Mouse (Mus musculus) thymus, adult 2 months (tissue): ENCODE measurements around the gene E2f2. TPM values are rescaled to one million over a fixed set of nuclear protein-coding genes. Genes with fewer than 3 reads are reported as not detected.
A peak's percentile ranks its signal among the peaks of the same experiment; 100 is the strongest.

Experiments used
- DNase-seq: peaks from one replicate; pipeline ENCODE4 v3.0.0; 2021
- H3K27ac ChIP-seq: fragments of 200-500 bp; 2 replicates; pipeline ENCODE4 v1.5.1; 2012; ENCODE audit warnings: low read length, control low read depth; ENCODE audit not compliant: control insufficient read depth, insufficient read depth
- H3K27me3 ChIP-seq: fragments of 200-500 bp; 2 replicates; pipeline ENCODE4 v1.6.1; 2012; ENCODE audit warnings: mild to moderate bottlenecking, low read length, moderate library complexity, mixed read lengths; ENCODE audit not compliant: control insufficient read depth, insufficient read depth
- H3K36me3 ChIP-seq: fragments of 200-500 bp; 2 replicates; pipeline ENCODE4 v1.6.1; 2012; ENCODE audit warnings: mild to moderate bottlenecking, low read length, moderate library complexity; ENCODE audit not compliant: control insufficient read depth, insufficient read depth
- H3K4me1 ChIP-seq: fragments of 200-500 bp; replicated peaks from 2 replicates; pipeline ENCODE4 v1.6.1; 2012; ENCODE audit warnings: low read length; ENCODE audit not compliant: control insufficient read depth, insufficient read depth
- H3K4me3 ChIP-seq: fragments of 200-500 bp; 2 replicates; pipeline ENCODE4 v1.5.1; 2012; ENCODE audit warnings: mild to moderate bottlenecking, low read length, control low read depth, moderate library complexity; ENCODE audit not compliant: control insufficient read depth, insufficient read depth
- CTCF ChIP-seq: fragments of 200-500 bp; IDR thresholded peaks from 2 replicates; pipeline ENCODE4 v1.5.1; 2012; ENCODE audit warnings: mild to moderate bottlenecking, control low read depth, low read length, moderate library complexity, borderline replicate concordance; ENCODE audit not compliant: control insufficient read depth, poor library complexity, insufficient read depth; ENCODE audit errors: extremely low read depth
- POLR2A ChIP-seq: fragments of 200-500 bp; IDR thresholded peaks from 2 replicates; pipeline ENCODE4 v1.6.1; 2012; ENCODE audit warnings: mild to moderate bottlenecking, low read length, control low read depth, moderate library complexity; ENCODE audit not compliant: control insufficient read depth, poor library complexity, insufficient read depth; ENCODE audit errors: extremely low read depth
- WGBS: fragments of 180-500 bp; shearing (Covaris S2); methylation state at CpG from one replicate; pipeline ENCODE4 v1.1.7; 2018; 5-methylcytosine and 5-hydroxymethylcytosine counted together
- polyA plus RNA-seq: library from polyadenylated mRNA; depleted of rRNA; stranded (reverse); fragments of >200 nt; gene quantifications from 2 replicates; pipeline ENCODE4 v1.2.3, GENCODE M21; 2012

The E2f2 gene
- polyA plus RNA-seq, 1 experiment = 164 TPM

DNA sequence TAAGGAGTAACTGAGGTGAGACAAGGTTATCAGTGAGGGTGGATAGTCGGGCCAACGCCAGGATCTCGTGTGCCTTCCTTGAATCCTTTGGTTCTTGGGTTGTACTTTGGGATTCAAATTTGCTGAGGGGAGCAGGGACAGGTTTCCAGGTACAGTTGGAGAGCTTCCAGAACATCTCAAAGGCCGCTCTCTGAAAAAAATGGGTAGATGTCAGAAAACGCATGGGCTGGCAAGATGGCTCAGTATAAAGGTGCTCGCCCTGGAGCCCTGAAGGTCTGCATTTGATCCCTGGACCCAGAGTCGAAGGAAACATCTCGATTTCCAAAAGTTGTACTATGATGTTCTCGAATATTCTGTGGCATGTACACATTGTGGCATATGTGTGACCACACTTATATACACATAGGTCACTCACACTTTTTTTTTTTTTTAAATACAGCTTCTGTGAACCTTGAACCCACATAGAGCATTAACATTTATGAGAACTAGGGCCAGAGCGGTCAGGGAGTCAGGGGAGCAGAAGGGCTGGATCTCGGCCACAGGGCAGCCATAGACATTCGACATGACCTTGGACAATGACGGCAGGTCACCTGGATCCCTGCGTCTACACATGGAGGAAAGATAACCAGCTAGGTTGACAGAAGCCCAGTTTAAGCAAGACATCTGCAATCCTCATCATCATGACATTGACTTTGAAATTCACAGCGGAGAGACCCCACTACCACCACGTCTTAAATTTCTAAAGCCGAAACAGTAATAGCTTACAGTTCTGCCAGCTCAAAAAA lies 32.7 kb upstream of the E2f2 start:
- no peak for DNase-seq
- H3K27me3 ChIP-seq = no peaks in the 10 kb centered on the region
- TF ChIP-seq CTCF = no peak
- no peak for TF ChIP-seq POLR2A
- H3K4me1 ChIP-seq = peaks cover 28% of the 10 kb centered on the region
- H3K4me3 ChIP-seq = no peak overlapping the region
- H3K36me3 ChIP-seq = no peaks in the 10 kb centered on the region
- no peak overlapping the region for H3K27ac ChIP-seq
- 79% methylated on average over 17 of the region's 17 CpGs for WGBS

DNA sequence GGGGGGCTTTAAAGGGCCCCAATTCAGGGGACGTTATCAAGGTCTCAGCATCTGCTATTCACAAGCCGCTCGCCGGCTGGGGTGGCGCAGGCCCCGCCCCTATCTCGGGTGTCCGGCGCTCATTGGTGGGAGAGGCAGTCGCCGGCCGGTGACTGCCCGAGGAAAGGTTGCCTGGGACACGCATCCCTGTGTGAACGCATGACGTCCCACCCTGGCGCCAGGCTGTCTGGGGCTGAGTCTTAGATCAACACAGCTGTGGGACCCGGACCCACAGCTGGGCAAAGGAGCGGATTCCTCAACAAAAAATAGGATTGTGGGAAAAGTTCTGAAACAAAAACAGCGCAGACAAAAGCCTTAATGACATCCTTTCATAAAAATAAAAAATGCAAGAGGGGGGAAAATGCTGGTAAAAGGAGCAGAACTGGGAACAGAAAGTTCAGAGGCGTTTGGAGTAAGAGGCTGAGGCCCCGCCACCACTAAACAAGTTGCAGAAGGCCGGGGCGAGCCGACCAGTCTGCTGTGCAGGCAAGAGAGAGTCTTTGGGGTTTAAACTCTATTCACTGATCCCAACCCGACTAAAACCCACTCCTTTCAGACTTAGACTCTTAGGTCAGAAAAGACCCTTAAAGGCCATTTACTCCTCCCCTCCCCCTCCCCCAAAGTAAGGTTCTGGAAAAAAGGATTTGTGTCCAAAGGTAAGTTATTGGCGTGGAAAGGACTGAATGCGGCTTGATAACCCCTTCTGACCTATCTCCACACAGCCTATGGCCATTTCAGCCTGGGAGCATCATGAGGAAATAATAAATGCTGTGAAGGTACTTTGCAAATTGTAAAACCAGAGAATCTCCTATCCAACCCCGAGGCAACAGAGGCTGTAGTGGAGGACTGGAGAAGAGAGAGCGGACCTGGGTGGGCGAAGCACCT lies 31.6 kb upstream of the E2f2 start:
- Histone ChIP-seq H3K27ac (no peak overlapping the region), H3K36me3 (peaks cover 4% of the 10 kb centered on the region; the same call in 1 of the 2 replicates), H3K27me3 (no peaks in the 10 kb centered on the region), H3K4me3 (no peak overlapping the region), H3K4me1 (peaks cover 23% of the 10 kb centered on the region)
- 22% methylated on average over 31 of the region's 31 CpGs for WGBS
- no peak for TF ChIP-seq POLR2A
- no peak for TF ChIP-seq CTCF
- DNase-seq = peak; percentile 55

DNA sequence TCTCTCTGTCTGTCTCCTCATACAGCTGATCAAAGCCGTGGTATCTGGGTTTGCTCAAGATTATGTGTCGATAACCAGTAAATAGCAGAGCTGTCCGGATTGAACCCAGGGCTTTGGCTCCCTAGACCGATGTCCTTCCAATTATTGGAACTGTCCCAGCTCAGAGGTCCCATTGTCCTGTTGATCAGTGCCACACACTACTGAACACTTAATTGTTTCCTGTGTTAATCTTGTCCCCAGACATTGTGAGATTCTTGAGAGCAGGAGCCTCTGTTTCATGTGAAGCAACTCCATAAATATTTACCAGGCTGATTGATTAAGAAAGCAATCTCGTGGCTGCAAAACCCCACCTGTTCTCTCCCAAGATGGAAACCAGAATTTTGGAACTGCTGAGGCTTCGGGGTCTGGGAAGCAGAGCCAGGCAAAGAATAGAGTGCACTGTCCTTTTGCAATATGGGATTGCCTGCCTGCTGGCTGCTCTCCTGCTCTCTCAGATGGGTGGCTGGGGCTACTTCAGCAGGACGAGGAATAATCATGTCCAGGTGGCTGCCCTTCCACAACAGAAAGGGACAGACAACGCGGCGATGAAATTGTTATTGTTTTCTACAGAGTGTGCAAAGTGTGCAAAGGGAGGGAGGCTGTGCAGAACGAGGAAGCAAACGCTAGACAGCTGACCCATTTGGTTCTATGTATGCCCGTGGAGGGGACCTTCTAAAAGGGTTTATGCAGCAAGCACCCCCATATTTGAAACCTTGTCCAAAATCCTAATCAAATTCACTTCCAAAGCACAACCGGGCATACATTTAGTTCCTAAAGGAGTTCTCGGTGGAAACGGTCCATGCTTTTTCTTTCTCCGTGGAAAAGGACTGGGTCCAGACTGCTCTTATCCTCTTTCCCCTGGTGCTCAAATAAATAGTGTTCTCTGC lies 29.7 kb upstream of the E2f2 start:
- Histone ChIP-seq H3K4me1 (peaks cover 34% of the 10 kb centered on the region), H3K4me3 (no peak overlapping the region), H3K36me3 (peaks cover 5% of the 10 kb centered on the region; the same call in 1 of the 2 replicates), H3K27ac (no peak overlapping the region), H3K27me3 (no peaks in the 10 kb centered on the region)
- no peak for DNase-seq
- whole genome bisulfite sequencing = 36% methylated on average over 17 of the region's 17 CpGs
- no peak for TF ChIP-seq CTCF
- no peak for TF ChIP-seq POLR2A

- H3K27me3 ChIP-seq = no peaks in the 10 kb centered on the region
- TF ChIP-seq POLR2A (peak; percentile 99), CTCF (no peak)
- peak within 1 kb of the TSS; percentile 71 for H3K27ac ChIP-seq
- peaks cover 40% of the 10 kb centered on the region for H3K4me1 ChIP-seq
- WGBS = 1% methylated on average over 39 of the region's 39 CpGs
- peaks cover 5% of the 10 kb centered on the region; the same call in 1 of the 2 replicates for H3K36me3 ChIP-seq
- H3K4me3 ChIP-seq = peak within 1 kb of the TSS; percentile 91
- DNase-seq = peak; percentile 93
Observed at GRCm38 (mm10) chr4:136143193-136143976, 28.8 kb upstream of the E2f2 start, which contains the start of gene Id3. Gene Id3 (plus strand): TSS chr4:136143497.

- peak overlapping the region; percentile 71 for H3K27ac ChIP-seq
- no peaks in the 10 kb centered on the region for H3K27me3 ChIP-seq
- peak; percentile 85 for DNase-seq
- under 1% methylated on average over 50 of the region's 50 CpGs for WGBS
- peak overlapping the region; percentile 91 for H3K4me3 ChIP-seq
- peak; percentile 69 for TF ChIP-seq POLR2A
- TF ChIP-seq CTCF = peak; percentile 46; the same call in 1 of the 2 replicates
- peaks cover 48% of the 10 kb centered on the region for H3K4me1 ChIP-seq
- H3K36me3 ChIP-seq = peaks cover 5% of the 10 kb centered on the region; the same call in 1 of the 2 replicates
Observed at GRCm38 (mm10) chr4:136144126-136144926, 27.9 kb upstream of the E2f2 start.

- Histone ChIP-seq H3K4me3 (peak overlapping the region; percentile 91), H3K27ac (peak overlapping the region; percentile 71), H3K36me3 (peaks cover 5% of the 10 kb centered on the region; the same call in 1 of the 2 replicates), H3K4me1 (peaks cover 46% of the 10 kb centered on the region), H3K27me3 (no peaks in the 10 kb centered on the region)
- WGBS = 5% methylated on average over 11 of the region's 11 CpGs
- no peak for DNase-seq
- TF ChIP-seq POLR2A (peak; percentile 9), CTCF (0 out of 2 replicates have a peak, but pooled peaks have one; percentile 1)
Observed at GRCm38 (mm10) chr4:136144927-136145292, 27.3 kb upstream of the E2f2 start.
